Mouse (Mus musculus) heart, postnatal 0 days (tissue): ENCODE results near the gene Hddc3.

Experiments
- CTCF ChIP-seq: IDR thresholded peaks from 2 replicates; pipeline ENCODE4 v1.5.1; 2016; ENCODE audit warnings: antibody characterized with exemption, control low read depth, low read depth
- EP300 ChIP-seq: IDR thresholded peaks from 2 replicates; pipeline ENCODE4 v1.6.1; 2016; ENCODE audit warnings: antibody characterized with exemption, low read depth

GRCm38 (mm10) chr7:80368009-80368408 lies 25.1 kb downstream of the Hddc3 start:
- no peak for TF ChIP-seq CTCF
- TF ChIP-seq EP300 = no peak
